Mouse (Mus musculus): ENCODE results near the gene Akr1c19. TPM values are rescaled to one million over a fixed set of nuclear protein-coding genes. Genes with fewer than 3 reads are reported as not detected.
"Not testable (repeated sequence)": the region's sequence is repeated elsewhere in the genome, so short reads cannot be mapped to it uniquely, and the experiment has no call there.

Akr1c19 gene
- 7.4 and 8.4 TPM in 2 replicates for polyA plus RNA-seq (2015; fragmentation: Nextera tagmentation; extraction: Ambion mirVana)

DNA sequence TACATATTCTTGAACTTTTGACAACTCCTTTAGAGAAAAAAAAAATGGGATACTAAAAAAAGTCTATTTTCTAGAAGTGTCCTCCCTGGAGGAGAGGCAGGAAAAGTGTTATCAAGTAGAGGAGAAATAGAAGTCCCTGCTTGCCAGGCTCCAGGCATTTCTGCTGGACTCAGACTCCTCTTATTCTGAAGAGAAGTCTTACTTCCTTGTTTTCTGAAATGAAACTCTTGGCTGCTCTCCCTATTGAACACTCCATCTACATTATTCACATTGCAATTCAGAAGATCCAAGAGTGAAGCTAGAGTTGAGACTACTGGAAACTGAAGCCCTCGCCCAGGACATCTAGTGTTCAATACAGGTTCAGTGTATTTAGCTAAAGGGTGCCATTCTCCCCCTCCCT lies at the start of gene Akr1c19:
TSS of gene Akr1c19 (plus strand) at position 260 of the 400 bp plus-strand sequence.
- Histone ChIP-seq H3K36me3 (ENCODE audit: control insufficient read depth, insufficient read depth, low read length) (no peaks in the 10 kb centered on the region), H3K4me1 (ENCODE audit: control insufficient read depth, insufficient read depth, low read length) (no peaks in the 10 kb centered on the region), H3K27me3 (ENCODE audit: control insufficient read depth, insufficient read depth, low read depth, low read length) (no peaks in the 10 kb centered on the region), H3K4me3 (ENCODE audit: low read depth, low read length) (no peak within 1 kb of the TSS), H3K27ac (ENCODE audit: low read length) (no peak within 1 kb of the TSS), H3K9ac (ENCODE audit: low read depth, low read length) (no peak within 1 kb of the TSS), H3K9me3 (replicated peaks; ENCODE audit: control insufficient read depth, low read length, poor library complexity, severe bottlenecking) (no peaks in the 10 kb centered on the region), H3K4me2 (ENCODE audit: low read length) (no peak within 1 kb of the TSS)
- no peak for ATAC-seq
- WGBS, result 80% methylated on average over 1 of the region's 1 CpGs

GRCm38 (mm10) chr13:4181321-4181720 lies 47.2 kb upstream of the Akr1c19 start:
- H3K36me3 ChIP-seq (ENCODE audit: control insufficient read depth, insufficient read depth, low read length); ATAC-seq; H3K27ac ChIP-seq (ENCODE audit: low read length); H3K9me3 ChIP-seq (replicated peaks; ENCODE audit: control insufficient read depth, low read length, poor library complexity, severe bottlenecking); H3K9ac ChIP-seq (ENCODE audit: low read depth, low read length); H3K4me1 ChIP-seq (ENCODE audit: control insufficient read depth, insufficient read depth, low read length); H3K4me2 ChIP-seq (ENCODE audit: low read length); H3K4me3 ChIP-seq (ENCODE audit: low read depth, low read length); H3K27me3 ChIP-seq (ENCODE audit: control insufficient read depth, insufficient read depth, low read depth, low read length): not testable (repeated sequence)
- 92% methylated on average over 4 of the region's 4 CpGs for WGBS

GRCm38 (mm10) chr13:4183116-4183515 lies 45.4 kb upstream of the Akr1c19 start:
- no peak for ATAC-seq
- 68% methylated on average over 9 of the region's 9 CpGs for WGBS
- H3K27me3 ChIP-seq (ENCODE audit: control insufficient read depth, insufficient read depth, low read depth, low read length), result no peaks in the 10 kb centered on the region

GRCm38 (mm10) chr13:4186641-4187411 lies 41.7 kb upstream of the Akr1c19 start:
- not testable (repeated sequence) for H3K4me1 ChIP-seq (ENCODE audit: control insufficient read depth, insufficient read depth, low read length); H3K36me3 ChIP-seq (ENCODE audit: control insufficient read depth, insufficient read depth, low read length); H3K27ac ChIP-seq (ENCODE audit: low read length); ATAC-seq; H3K9ac ChIP-seq (ENCODE audit: low read depth, low read length); H3K4me3 ChIP-seq (ENCODE audit: low read depth, low read length); H3K9me3 ChIP-seq (replicated peaks; ENCODE audit: control insufficient read depth, low read length, poor library complexity, severe bottlenecking); H3K27me3 ChIP-seq (ENCODE audit: control insufficient read depth, insufficient read depth, low read depth, low read length); H3K4me2 ChIP-seq (ENCODE audit: low read length)
- 82% methylated on average over 7 of the region's 7 CpGs for WGBS

More at GRCm38 (mm10) chr13:4183116-4183515, 45.4 kb upstream of the Akr1c19 start:
- Histone ChIP-seq H3K36me3 (ENCODE audit: control insufficient read depth, insufficient read depth, low read length) (no peaks in the 10 kb centered on the region), H3K9me3 (replicated peaks; ENCODE audit: control insufficient read depth, low read length, poor library complexity, severe bottlenecking) (0 out of 2 replicates have a peak, but pooled peaks cover 2% of the 10 kb centered on the region), H3K4me3 (ENCODE audit: low read depth, low read length) (no peak overlapping the region), H3K9ac (ENCODE audit: low read depth, low read length) (no peak overlapping the region), H3K27ac (ENCODE audit: low read length) (no peak overlapping the region), H3K4me1 (ENCODE audit: control insufficient read depth, insufficient read depth, low read length) (no peaks in the 10 kb centered on the region), H3K4me2 (ENCODE audit: low read length) (no peak overlapping the region)

- no peaks in the 10 kb centered on the region for H3K36me3 ChIP-seq (ENCODE audit: control insufficient read depth, insufficient read depth, low read length)
- no peak overlapping the region for H3K9ac ChIP-seq (ENCODE audit: low read depth, low read length)
- H3K4me3 ChIP-seq (ENCODE audit: low read depth, low read length), result no peak overlapping the region
- ATAC-seq, result no peak
- H3K4me1 ChIP-seq (ENCODE audit: control insufficient read depth, insufficient read depth, low read length), result no peaks in the 10 kb centered on the region
- no peaks in the 10 kb centered on the region for H3K27me3 ChIP-seq (ENCODE audit: control insufficient read depth, insufficient read depth, low read depth, low read length)
- no peak overlapping the region for H3K27ac ChIP-seq (ENCODE audit: low read length)
- H3K9me3 ChIP-seq (replicated peaks; ENCODE audit: control insufficient read depth, low read length, poor library complexity, severe bottlenecking), result no peaks in the 10 kb centered on the region
- H3K4me2 ChIP-seq (ENCODE audit: low read length), result no peak overlapping the region
- 85% methylated on average over 2 of the region's 2 CpGs for WGBS
Measured at GRCm38 (mm10) chr13:4188174-4188573, 40.3 kb upstream of the Akr1c19 start.

DNA sequence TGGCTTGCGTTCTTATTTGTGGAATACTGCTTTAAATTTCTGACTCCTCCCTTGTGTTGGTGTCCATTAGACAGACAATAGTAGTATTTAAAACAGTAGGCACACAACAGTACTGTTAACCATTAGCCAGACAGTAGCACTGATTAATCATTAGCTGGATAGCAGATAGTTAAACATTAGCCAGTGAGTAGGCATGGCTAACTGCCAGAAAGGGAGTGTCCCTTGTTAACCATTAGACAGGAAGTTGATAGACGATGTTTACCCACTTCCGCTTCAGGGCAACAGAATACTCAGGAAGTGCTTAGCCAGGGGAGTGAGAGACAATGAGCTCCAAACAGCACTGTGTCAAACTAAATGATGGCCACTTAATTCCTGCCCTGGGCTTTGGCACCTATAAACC lies 37.6 kb upstream of the Akr1c19 start, which contains the start of gene Akr1c13:
TSS of gene Akr1c13 (plus strand) at position 247 of the 400 bp plus-strand sequence.
- H3K9ac ChIP-seq (ENCODE audit: low read depth, low read length), result no peak within 1 kb of the TSS
- 81% methylated on average over 3 of the region's 3 CpGs for WGBS
- H3K27ac ChIP-seq (ENCODE audit: low read length), result no peak within 1 kb of the TSS
- no peaks in the 10 kb centered on the region for H3K9me3 ChIP-seq (replicated peaks; ENCODE audit: control insufficient read depth, low read length, poor library complexity, severe bottlenecking)
- H3K4me3 ChIP-seq (ENCODE audit: low read depth, low read length), result no peak within 1 kb of the TSS
- no peaks in the 10 kb centered on the region for H3K36me3 ChIP-seq (ENCODE audit: control insufficient read depth, insufficient read depth, low read length)
- H3K27me3 ChIP-seq (ENCODE audit: control insufficient read depth, insufficient read depth, low read depth, low read length), result no peaks in the 10 kb centered on the region
- H3K4me1 ChIP-seq (ENCODE audit: control insufficient read depth, insufficient read depth, low read length), result no peaks in the 10 kb centered on the region
- H3K4me2 ChIP-seq (ENCODE audit: low read length), result no peak within 1 kb of the TSS
- ATAC-seq, result no peak

- H3K9ac ChIP-seq (ENCODE audit: low read depth, low read length), result no peak overlapping the region
- no peak overlapping the region for H3K4me3 ChIP-seq (ENCODE audit: low read depth, low read length)
- no peaks in the 10 kb centered on the region for H3K9me3 ChIP-seq (replicated peaks; ENCODE audit: control insufficient read depth, low read length, poor library complexity, severe bottlenecking)
- 75% methylated on average over 3 of the region's 3 CpGs for WGBS
- ATAC-seq, result no peak
- H3K4me2 ChIP-seq (ENCODE audit: low read length), result no peak overlapping the region
- H3K36me3 ChIP-seq (ENCODE audit: control insufficient read depth, insufficient read depth, low read length), result no peaks in the 10 kb centered on the region
- no peaks in the 10 kb centered on the region for H3K27me3 ChIP-seq (ENCODE audit: control insufficient read depth, insufficient read depth, low read depth, low read length)
- no peak overlapping the region for H3K27ac ChIP-seq (ENCODE audit: low read length)
- no peaks in the 10 kb centered on the region for H3K4me1 ChIP-seq (ENCODE audit: control insufficient read depth, insufficient read depth, low read length)
Measured at GRCm38 (mm10) chr13:4192511-4192910, 36.0 kb upstream of the Akr1c19 start.

DNA sequence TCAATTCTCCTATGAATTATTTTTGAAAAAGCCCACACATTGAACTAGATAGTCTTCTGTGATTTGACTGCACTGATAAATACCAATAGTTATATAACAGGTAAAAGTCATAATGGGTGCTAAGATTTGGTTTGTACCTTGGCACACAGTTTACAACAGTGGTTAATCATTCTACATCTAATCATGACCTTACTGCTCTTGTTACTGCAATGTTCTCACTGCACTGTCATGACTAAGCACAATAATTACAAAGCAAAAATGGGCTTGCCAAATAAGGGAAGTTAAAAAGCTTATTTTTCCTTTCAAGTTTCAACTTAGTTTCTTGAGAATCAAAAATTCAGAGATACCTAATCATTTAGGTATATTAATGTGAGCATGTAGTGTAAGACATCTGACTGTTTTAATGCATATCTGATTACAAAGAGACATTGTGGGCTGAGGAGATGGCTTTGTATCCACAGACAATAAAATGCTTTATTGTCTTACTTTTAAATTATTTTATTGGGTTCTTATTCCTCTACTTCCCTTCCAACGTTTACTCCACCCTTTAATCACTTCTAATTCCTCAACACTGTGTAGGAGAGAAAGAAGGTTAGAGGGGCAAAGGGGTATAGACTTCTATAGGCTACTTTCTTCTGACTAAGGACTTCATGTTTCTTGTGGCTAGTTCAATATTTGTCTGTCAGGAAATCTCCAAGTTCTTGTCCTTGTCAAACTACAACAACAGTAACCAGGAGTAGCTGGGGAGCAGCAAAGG lies 22.2 kb upstream of the Akr1c19 start:
- H3K4me1 ChIP-seq (ENCODE audit: control insufficient read depth, insufficient read depth, low read length), result no peaks in the 10 kb centered on the region
- WGBS, result 35% methylated on average over 1 of the region's 1 CpGs
- H3K27me3 ChIP-seq (ENCODE audit: control insufficient read depth, insufficient read depth, low read depth, low read length), result no peaks in the 10 kb centered on the region
- H3K9me3 ChIP-seq (replicated peaks; ENCODE audit: control insufficient read depth, low read length, poor library complexity, severe bottlenecking), result no peaks in the 10 kb centered on the region
- ATAC-seq, result no peak
- no peak overlapping the region for H3K9ac ChIP-seq (ENCODE audit: low read depth, low read length)
- H3K4me2 ChIP-seq (ENCODE audit: low read length), result no peak overlapping the region
- no peaks in the 10 kb centered on the region for H3K36me3 ChIP-seq (ENCODE audit: control insufficient read depth, insufficient read depth, low read length)
- H3K4me3 ChIP-seq (ENCODE audit: low read depth, low read length), result no peak overlapping the region
- no peak overlapping the region for H3K27ac ChIP-seq (ENCODE audit: low read length)

Measured in midbrain, embryonic 16.5 days (tissue).